Mouse (Mus musculus): ENCODE results near the gene 0610037L13Rik. TPM values are rescaled to one million over a fixed set of nuclear protein-coding genes. Genes with fewer than 3 reads are reported as not detected.
A peak's percentile ranks its signal among the peaks of the same experiment; 100 is the strongest.

0610037L13Rik gene
- 78.3 and 81.5 TPM in 2 replicates for polyA plus RNA-seq (2015; fragmentation: Nextera tagmentation; extraction: Ambion mirVana)

DNA sequence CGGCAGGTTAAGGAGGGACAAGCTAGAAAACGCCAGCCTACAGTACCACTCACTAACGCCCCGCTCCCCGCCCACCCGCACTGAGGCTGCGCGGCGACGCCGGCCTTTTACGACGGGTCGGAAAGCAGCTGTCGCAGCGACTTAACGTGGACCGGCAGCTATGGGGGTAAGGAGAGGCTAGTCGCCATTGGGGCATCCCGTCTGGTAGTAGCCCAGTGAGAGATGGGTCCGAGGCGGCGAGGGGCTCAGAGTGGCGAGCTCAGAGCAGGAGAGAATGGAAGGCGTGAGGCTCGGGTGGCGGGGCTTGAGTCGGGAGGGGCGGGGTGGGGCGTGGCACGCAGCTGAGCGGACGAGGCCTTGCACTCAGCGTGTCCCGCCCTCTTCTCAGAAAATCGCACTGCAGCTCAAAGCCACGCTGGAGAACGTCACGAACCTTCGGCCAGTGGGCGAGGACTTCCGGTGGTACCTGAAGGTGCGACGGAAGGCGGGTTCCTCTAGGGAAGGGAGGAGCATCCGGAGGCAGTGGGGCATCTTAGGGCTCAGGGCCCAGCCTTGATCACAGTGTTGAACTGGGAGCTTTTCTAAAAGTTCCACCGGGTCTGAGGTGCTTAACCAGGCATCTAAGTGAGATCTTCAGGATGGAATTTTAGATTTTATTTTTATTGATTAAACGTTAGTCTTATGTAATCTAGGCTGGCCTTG is at the start of gene 0610037L13Rik:
TSS of gene 0610037L13Rik (plus strand) at position 83 of the 702 bp plus-strand sequence.
- DNase-seq (ENCODE audit: low spot score) = peak; percentile 95

GRCm38 (mm10) chr4:107843687-107844086 is 45.9 kb upstream of the 0610037L13Rik start:
- no peak for DNase-seq (ENCODE audit: low spot score)

DNA sequence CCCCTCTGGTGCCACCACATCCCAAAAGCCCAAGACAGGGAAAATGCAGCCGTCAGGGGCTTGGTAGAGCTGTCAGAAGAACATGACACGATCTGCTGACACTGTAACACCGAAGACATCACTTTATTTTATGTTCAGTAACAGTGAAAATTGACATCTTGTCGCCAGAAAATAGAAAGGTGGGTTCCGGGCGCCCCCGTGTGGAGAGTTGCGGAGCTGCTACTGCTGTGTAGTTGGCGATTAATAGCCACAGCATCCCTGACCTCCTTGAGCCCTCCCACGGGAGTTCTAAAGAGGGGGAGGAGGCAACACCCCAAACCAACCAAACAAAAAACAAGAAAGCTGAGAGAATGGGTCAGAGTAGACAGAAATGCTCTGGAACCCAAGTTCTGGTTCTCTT is 44.6 kb upstream of the 0610037L13Rik start:
- peak; percentile 67 for DNase-seq (ENCODE audit: low spot score)

GRCm38 (mm10) chr4:107846795-107847194 is 42.8 kb upstream of the 0610037L13Rik start:
- no peak for DNase-seq (ENCODE audit: low spot score)

DNA sequence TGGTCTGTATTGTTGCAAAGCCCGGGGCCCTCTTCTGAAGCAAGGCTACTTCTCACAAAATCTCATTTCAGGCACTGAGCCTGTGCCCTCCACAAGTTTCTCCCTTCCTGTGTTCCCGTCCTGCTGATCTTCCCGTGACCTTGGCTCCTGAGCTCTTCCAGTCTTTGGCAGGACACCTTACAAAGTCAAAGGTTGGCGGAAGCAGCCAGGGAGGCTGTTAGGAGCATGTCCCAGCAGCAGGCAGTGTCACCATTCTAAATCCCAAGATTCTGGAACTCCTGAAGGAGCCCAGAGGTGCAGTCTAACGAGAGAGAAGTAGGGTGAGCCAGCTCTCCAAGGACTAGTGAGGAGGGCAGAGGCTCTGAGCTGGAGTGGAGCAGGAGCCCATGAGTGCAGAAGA is 41.1 kb upstream of the 0610037L13Rik start:
- no peak for DNase-seq (ENCODE audit: low spot score)

- DNase-seq (ENCODE audit: low spot score) = no peak
These were observed 40.0 kb upstream of the 0610037L13Rik start for GRCm38 (mm10) chr4:107849621-107850020.

DNA sequence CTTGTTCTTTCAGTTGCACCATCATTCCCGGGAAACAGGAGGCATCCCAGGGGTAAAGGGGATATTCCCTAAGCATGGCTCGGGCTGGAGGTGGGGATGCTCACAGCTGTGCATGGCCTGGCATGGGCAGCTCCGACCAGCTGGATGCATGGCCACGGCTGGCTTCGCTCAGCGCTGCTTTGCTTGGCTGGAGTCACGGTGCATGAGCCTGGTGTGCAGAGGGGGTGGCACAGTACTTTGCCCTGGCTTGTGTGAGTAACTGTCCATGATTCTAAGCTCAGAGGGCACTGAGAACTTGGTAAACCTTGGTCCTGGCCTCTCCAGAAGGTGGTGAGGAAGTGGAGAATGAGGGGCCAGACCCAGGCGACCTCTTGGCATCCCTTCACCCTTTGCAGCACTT is 39.5 kb upstream of the 0610037L13Rik start:
- no peak for DNase-seq (ENCODE audit: low spot score)

DNA sequence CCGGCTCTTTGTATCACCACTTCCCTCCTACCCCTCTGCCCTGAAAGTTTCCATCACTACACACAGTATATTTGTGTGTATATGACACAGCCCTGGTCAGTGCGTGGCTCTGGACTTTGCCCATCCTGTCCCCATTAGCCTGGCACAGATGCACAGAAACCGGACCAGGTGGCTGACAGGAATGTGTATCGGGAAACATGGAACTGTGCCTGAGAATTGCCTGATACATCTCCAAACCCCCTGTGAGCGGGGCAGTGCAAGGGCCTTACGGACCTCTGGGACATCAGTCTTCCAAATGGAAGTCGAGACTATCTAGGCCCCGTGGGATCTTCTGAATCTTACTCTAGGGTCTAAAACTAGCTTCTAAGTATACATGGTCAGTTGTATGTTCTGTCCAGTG is 36.3 kb upstream of the 0610037L13Rik start:
- no peak for DNase-seq (ENCODE audit: low spot score)

- DNase-seq (ENCODE audit: low spot score) = no peak
These were observed 35.8 kb upstream of the 0610037L13Rik start for GRCm38 (mm10) chr4:107853836-107854235.

GRCm38 (mm10) chr4:107856958-107857686 is 32.5 kb upstream of the 0610037L13Rik start:
- DNase-seq (ENCODE audit: low spot score) = no peak

GRCm38 (mm10) chr4:107858995-107859394 is 30.6 kb upstream of the 0610037L13Rik start:
- DNase-seq (ENCODE audit: low spot score) = no peak

- no peak for DNase-seq (ENCODE audit: low spot score)
These were observed 24.7 kb upstream of the 0610037L13Rik start for GRCm38 (mm10) chr4:107864866-107865265.

DNA sequence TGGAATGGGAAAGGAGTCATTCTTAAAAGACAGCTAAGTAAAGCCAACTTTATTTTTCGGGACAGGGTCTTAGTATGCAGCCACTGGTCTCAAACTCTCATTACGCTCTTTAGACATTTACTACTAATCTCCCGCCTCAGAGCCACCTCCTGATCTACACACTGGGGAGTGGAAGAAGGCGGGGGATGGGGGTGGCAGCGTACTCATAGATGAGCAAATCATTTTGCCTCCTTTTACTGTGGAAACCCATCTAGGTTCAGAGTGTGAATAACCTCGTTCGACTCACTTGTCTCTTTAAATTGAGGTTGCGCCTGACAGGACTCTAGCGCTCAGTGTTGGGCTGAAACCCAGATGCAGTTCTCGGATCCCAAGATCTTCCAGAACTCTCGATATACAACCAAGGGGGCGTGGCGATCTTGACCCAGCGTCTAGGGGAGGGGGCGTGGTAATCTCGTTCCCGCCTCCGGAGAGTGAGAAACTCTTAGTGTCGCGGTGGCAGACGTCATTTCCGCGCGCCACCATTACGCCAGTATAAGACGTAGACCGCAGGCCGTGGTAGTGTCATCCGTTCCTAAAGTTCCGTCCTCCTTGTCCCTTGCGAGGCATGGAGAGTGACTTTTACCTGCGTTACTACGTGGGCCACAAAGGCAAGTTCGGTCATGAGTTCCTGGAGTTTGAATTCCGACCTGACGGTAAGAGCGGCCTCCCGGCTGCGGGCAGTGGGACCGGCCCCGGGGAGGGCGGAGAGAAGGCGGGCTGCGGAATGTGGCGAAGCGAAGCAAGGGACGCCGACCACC is 10.2 kb upstream of the 0610037L13Rik start, which contains the start of gene Magoh:
TSS of gene Magoh (plus strand) at position 502 of the 797 bp plus-strand sequence.
- peak; percentile 96 for DNase-seq (ENCODE audit: low spot score)

DNA sequence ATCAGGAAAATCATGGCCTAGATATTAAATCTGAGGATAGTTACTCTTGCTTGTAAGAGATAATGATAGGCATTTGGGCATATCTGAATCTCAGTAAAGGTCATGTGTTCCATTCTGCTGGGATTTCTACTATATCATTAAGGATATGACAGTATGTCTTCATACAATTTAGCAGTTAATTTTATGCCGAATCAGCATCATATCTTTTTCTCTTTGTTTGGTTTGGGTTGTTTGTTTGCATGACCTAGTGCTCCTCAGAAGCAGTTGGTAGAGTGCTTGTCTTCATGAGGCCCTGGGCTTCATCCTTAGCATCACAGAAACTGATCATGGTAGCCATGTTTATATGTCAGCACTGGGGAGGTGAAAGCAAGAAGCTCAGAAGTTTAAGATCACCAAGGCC is 8.0 kb upstream of the 0610037L13Rik start:
- no peak for DNase-seq (ENCODE audit: low spot score)

DNA sequence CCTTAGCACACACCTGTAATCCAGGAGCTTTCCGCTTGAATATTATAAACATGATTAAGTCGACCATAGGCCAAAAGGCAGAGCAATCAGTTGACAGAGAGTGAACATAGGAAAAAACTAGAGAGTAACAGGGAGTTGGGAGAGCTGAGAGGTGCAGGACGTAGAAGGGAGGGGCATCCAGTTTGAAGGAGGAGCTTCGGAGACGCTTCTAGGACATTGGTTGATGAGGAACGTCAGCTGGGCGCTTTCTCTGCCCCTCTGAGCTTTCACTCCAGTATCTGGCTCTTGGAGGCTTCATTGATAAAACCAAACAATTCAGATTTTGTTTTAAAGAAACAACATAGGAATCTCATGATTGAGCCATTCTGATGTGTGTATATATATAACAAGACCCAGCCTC is 3.2 kb upstream of the 0610037L13Rik start:
- DNase-seq (ENCODE audit: low spot score) = no peak

- DNase-seq (ENCODE audit: low spot score) = no peak
These were observed 255 bp upstream of the 0610037L13Rik start for GRCm38 (mm10) chr4:107889385-107889730.

DNA sequence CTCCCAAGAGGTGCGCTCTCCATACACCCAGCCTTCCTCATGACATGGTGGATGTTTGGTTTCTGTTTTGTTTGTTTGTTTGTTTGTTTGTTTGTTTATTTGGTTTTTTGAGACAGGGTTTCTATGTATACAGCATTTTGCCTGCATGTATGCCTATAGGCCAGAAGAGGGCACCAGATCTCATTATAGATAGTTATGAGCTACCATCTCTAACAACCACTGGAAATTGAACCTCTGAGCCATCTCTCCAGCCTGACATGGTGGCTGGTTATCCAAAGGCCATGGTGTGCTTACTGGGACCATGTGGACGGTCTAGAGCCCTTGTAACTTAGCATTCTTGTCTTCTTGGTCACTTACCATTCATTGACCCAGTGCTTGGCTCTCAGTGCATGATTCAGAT is 3.0 kb downstream of the 0610037L13Rik start:
- DNase-seq (ENCODE audit: low spot score) = peak; percentile 34

GRCm38 (mm10) chr4:107899211-107899927 is 9.8 kb downstream of the 0610037L13Rik start:
- no peak for DNase-seq (ENCODE audit: low spot score)

DNA sequence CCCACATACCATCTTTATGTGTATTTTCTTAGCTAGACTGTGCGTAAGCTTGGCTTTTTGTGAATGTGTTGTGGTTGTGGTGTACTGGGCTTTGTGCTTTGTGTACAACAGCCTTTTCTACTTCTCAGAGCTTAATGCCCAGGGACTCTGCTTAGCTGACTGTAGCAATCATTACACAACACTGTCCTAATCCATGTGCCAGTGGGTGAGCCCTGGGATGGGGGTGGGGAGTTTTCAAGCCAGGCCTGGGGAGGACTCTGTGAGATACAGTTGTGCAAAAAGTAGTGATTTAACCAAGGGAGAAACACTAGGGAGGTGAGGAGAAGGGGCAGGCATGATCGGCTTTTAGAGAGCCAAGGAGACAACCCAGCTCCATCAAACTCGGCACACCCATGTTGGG is 10.6 kb downstream of the 0610037L13Rik start:
- no peak for DNase-seq (ENCODE audit: low spot score)

- no peak for DNase-seq (ENCODE audit: low spot score)
These were observed 14.6 kb downstream of the 0610037L13Rik start for GRCm38 (mm10) chr4:107904252-107904651.

- no peak for DNase-seq (ENCODE audit: low spot score)
These were observed 16.9 kb downstream of the 0610037L13Rik start for GRCm38 (mm10) chr4:107906561-107906960.

Measured in thymus, postnatal 0 days (tissue).